Mouse (Mus musculus) kidney, adult 2 months (tissue): ENCODE data around the gene Epn2.

Experiments used
- CTCF ChIP-seq: fragments of 200-500 bp; conservative IDR thresholded peaks from 2 replicates; pipeline ENCODE4 v1.5.1; 2011; ENCODE audit warnings: low read depth, mild to moderate bottlenecking, control low read depth, low read length, moderate library complexity, mixed read lengths; ENCODE audit not compliant: insufficient read depth, insufficient read length
- POLR2A ChIP-seq: fragments of 200-500 bp; IDR thresholded peaks from one replicate; pipeline ENCODE4 v1.6.1; 2011; ENCODE audit warnings: low read depth, low read length, control low read depth

GRCm38 (mm10) chr11:61620254-61620670 is 40.8 kb upstream of the Epn2 start:
- TF ChIP-seq CTCF (peak; percentile 77), POLR2A (no peak)
